Mouse (Mus musculus) 3T3-L1 (cell line): Measurements from ENCODE around the gene Rpl9-ps1.

Source experiments
- DNase-seq: peaks from one replicate; pipeline ENCODE4 v3.0.0-alpha.2; 2015; ENCODE audit warnings: low read depth, low spot score

Gene Rpl9-ps1

DNA sequence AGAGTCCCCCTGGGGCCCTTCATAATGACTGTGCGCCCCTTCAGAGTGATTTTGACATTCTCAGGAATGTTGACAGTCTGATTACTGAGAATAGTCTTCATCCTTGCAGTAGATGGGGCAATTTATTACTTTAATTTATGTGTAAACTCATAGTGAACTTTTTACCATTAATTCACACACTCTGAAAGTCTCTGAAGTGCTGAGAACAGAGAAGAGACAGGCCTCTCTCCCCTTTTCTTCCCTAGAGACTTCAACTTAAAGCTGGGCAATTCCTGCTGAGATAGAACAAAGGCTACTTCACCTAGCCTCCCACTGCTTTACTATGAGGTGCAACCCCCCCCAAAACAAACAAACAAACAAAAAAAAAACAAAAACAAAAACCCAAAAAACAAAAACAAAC is at the start of gene Rpl9-ps1:
Gene Rpl9-ps1, minus strand, starts transcription at position 101 of the 400 bp plus-strand sequence.
- DNase-seq, result no peak

DNA sequence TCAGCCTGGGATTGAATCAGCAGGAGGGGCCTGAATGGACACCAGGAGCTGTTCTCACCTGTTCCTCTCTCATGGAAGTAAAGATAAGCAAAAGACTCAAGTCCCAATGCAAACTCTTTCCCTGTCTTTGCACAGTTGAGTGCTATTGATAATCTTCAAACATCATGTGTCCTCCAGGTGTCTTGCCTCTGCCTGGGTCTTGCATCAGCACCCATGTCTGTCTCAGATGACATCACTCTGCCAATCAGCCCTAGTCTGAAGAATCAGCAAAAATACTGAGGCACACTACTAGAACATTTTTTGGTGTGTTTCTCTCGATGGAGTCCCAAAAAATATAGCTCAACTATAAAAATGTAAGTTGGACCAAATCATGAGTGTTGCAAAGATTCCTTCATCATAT is 46.6 kb upstream of the Rpl9-ps1 start:
- no peak for DNase-seq

DNA sequence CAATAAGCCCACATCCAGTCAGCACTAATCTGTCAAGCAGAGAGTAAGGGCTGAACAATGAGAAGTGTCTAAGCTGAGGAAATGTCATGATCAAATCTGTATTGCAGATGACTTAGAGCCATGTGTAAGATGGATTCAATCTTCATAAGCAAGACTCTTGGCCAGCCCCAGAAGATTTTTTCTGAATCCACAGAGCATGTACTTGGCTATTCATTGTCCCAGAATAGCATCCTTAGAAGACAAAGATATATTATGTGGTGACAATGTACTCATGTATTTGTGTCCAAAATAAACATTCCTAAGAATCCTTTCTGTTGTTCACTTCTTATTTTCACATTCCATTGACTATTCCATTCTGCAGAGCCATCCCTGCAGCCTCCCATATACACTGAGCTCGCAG is 44.5 kb upstream of the Rpl9-ps1 start:
- peak; percentile 87 for DNase-seq

DNA sequence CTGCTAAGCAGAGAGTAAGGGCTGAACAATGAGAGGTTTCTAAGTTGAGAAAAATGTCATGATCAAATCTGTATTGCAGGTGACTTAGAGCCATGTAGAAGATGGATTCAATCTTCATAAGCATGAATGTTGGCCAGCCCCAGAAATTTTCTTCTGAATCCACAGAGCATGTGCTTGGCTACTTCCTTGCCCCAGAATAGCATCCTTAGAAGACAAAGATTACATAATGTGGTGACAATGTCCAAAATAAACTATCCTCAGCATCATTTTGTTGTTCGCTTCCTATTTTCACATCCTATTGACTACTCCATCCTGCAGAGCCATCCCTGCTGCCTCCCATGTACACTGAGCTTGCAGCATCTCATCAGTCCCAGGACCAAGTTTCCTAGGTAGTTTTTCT is 30.2 kb upstream of the Rpl9-ps1 start:
- DNase-seq, result no peak

DNA sequence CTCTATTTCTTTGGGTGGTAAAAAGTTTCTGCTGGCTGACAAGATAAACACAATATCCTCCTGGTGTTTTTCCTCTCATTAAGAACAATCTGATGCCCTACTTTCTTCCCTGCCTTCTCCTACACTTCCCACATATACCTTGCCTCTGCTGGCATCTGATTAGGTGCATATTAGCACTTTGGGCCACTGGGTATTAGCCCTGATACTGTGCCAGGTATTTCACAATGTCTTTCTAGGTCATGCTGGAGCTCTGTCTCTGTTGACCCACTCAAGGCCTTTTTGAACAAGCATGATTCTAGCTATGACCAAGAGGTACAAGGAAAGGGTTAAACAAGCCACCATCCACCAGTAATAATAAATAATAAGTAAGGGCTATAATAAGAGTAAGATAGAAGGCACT is 26.3 kb upstream of the Rpl9-ps1 start:
- DNase-seq, result no peak

DNA sequence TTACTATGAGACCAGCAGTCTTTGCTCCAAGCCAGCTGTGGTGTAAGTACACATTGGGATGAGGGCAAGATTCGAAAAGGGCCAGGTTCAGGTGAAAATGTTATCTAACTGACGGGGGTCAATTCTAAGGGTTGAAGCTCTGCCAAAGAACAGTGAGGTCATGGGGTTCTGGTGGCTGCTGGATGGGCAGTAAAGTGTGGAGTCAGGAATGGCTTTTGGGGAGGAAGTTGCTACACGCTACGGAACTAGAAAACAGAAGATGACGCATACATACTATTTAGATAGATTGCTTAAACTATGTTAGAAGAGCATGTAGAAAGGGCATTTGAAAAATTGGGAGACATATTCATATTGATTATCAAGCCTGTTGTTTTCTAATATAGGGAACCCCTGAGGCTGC is 18.1 kb upstream of the Rpl9-ps1 start:
- DNase-seq, result no peak

DNA sequence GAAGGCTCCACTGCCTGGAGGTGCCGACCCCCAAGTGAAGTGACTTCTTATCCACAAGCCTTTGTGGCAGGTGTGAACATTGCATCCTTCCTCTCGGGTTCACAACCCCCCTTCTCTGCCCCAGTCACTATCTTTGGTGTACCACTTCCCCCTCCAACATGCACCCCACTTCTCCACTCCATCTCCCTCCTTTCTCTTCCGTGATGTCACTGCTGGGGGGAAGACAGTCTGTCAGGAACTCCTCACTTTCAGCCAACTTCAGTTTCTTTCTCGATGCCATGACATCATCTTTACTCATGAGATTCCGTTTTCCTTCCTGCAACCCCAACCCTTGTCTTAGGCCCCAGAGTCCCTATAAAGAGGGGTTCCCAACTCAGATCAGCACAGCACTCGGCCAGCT is 16.8 kb upstream of the Rpl9-ps1 start, which contains the start of gene Ccl4:
Gene Ccl4, plus strand, starts transcription at position 381 of the 400 bp plus-strand sequence.
- no peak for DNase-seq

DNA sequence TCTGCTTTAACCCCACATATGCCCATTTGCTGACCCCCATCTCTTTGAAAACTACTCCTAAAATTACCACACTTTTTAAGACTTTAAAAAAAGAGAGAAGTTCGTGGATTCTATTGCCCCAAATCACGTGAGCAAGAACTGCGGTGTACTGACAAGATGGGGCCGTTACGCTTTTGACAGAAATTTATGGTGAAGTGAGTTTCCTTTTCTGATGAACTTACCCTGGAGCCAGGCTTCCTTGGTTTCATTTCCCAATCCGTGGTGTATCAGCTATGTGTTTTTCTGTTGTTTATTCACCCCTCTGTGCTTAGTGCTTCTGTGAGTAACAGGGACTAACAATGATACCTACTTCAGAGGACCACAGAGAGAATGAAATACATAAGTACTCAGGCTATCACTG is 13.4 kb upstream of the Rpl9-ps1 start:
- DNase-seq, result no peak

DNA sequence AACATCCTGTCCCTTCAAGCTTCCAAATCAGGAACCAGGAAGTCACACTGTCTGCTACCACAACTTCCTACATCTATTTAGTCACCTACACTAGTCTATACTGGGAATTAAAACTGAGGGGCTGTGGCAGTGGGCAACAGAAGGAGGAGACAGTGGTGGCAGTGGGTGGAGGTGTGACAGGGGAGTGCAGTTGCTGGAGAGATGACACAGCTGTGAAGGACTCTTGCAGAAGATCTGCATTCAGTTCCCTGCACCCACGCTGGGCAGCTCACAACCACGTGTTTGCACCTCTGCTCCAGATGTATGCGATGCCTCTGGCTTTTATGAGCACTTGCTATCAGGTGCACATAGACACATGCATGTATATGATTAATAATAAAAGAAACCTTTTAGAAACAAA is 12.1 kb upstream of the Rpl9-ps1 start:
- DNase-seq, result no peak

DNA sequence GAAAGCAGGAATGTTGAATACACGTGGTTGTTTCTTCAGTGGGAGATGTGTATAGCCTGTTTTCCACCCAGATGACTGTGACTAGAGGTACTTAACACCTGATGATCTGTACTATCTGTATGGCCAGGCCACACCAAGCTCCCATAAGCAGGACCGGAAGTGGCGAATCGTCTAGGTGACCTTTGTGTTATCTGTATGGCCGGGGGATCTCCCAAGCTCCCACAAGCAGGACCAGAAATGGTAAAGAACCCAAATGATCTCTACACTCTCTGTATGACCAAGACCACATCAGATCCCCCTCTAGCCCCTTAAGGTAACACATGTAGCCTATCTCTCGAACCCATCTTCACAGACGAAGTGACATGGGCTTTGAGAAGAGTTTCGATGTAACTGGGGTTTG is 9.2 kb upstream of the Rpl9-ps1 start:
- DNase-seq, result no peak

DNA sequence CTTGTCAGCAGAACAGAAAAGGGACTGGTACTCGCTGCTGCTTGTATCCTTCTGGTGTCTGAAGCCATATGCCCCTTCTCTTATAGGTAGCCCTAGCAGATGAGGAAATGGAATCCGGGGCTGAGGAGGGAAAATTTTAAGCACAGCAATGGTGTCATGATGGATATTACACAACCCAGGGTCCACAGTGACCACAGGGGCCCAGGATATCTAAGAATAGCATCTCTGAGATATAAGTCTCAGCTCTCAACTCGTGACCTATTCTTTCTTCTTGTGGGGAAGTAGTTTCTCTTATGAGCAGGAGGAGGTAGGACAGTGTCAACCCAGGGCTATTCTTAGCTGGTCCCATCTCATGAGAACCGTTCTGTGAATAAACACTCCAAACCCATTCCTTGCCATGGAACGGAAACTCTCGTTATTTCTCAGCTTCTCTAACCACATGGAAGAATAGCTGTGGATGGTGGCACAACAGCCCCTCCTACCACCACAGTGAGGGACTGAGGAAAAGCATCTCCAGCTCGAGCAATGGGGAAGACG is 4.0 kb upstream of the Rpl9-ps1 start, which contains the start of gene Ccl3:
Gene Ccl3, minus strand, starts transcription at position 51 of the 537 bp plus-strand sequence.
- DNase-seq, result no peak

DNA sequence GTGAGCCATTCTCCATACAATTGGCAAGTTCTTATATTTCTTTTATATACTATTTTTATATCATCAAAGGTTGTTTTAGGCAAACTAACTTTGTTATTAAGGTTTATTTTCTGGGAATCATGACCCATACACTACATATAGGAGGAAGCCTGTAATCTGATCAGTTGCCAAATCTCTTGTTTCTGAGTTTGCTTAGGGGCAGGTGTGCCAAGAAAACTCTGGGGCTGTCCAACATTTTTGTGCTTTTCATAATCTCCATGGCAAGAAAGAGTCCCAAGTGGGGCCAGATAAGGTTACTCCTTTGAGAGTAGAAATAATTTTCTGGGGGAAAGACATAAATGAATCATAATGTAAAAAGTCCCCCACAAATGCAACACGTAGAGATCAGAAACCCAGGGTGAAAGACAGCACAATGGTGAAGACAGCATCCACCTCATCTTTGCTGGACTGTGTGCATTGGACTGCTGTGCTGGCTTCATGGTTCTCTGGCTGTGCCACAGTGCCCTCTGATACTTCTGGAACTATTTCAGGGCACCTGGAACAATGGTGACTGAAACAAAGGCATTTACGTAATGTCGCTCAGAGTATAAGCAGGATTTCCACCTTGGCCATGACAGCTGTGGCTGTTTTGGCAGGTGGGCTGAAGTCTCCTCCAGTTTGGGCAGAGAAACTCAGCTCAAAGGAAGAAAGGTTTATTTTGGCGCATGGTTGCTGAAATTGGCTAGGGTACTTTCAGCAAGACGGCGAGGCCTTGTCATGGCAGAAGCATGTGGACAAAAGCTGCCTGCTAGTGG is 1.1 kb upstream of the Rpl9-ps1 start:
- DNase-seq, result no peak

DNA sequence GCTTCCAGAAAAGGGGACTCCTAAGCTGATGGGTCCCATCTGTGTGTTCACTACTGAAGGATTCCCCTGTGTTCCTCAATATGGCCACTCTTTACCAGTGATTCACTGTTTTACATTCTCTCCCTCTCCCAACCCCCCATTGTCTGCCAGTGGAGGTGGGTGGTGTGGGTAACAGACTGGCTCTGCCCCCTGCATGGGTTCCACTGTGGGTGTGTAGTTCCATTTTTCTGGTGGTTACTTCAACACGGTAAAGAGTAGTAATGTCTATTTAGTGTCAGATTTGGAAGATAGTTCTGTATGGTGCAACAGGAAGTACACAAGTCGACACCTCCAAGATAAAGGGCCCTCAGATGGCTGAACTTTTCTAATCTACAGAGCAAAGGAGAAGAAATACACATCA is 4.2 kb downstream of the Rpl9-ps1 start:
- no peak for DNase-seq

DNA sequence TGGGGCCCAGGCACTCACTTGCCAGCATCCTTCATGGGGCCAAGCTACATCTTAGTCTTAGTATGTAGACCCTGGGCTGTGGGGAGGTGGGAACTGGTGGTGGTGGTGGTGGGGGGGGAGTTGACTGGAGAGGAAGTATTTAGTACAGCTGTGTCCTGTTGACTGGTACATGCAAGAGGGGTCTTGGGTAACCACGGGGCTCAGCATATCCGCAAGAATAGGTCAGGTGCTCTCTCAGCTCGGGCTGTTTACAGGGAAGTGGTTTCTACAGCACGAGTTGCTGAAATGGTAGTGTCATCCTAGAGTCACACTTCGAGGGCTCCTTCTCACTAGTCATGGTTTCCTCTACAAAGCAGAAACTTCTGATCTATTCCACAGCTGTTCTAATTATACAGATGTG is 5.3 kb downstream of the Rpl9-ps1 start:
- no peak for DNase-seq

DNA sequence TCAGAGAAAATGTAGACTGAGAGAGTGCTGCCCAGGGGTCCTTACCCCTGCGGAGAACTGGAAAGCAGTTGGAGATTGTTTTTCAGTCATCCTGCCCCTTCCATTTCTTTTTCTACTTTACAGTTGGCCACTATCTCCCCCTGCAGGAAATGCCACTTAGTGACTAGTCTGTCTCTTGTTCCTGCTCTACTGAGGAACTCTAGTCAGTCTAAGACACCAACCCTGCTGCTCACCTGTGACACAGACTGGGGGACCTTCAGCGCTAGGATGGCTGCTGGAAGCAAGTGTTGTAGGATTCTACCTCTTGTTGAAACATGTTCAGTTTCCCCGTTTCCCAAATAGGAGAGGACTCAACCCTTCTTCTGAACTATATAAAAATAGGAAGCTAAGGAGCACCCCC is 5.9 kb downstream of the Rpl9-ps1 start:
- DNase-seq, result peak; percentile 46

DNA sequence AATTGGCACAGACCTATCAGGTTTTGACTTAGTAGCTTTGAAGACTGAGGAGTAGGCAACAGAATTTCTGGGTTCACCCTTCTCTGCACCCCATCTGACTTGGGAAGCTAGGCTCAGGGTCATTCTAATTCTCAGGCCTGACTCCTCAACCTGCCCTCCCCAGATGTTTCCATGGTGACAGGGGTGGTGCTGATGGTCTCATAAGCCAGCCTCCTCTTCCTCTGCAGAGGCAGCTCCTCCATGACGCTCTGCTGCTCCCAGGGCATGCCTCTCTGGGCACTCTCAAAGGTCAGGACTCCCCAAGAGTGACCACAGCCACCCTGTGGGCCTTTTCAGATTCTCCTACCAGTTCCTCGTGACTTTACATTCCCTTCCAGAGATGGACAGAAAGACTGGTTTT is 6.5 kb downstream of the Rpl9-ps1 start:
- DNase-seq, result no peak

DNA sequence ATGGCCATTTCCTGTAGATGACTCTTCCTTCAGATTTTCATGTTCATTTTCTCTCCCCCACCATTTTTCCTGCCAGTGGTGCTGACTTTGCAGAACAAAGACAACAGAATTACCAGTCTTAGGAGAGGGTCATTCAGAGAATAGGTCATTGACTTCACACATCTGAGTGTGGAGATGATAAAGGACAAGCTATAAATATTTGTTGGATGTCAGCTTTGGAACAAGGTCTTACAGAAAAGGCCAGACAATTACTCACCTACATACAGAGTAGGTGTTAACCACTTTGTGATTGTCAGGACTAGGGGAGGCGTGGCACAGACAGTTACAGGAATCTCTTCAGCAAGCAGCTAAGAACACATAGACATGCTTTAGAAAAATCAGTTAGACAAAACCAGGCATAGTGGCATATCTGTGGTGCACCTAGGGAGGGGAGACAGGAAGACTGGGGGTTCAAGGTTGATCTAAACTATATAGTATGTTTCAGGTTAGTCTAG is 8.6 kb downstream of the Rpl9-ps1 start:
- DNase-seq, result no peak

DNA sequence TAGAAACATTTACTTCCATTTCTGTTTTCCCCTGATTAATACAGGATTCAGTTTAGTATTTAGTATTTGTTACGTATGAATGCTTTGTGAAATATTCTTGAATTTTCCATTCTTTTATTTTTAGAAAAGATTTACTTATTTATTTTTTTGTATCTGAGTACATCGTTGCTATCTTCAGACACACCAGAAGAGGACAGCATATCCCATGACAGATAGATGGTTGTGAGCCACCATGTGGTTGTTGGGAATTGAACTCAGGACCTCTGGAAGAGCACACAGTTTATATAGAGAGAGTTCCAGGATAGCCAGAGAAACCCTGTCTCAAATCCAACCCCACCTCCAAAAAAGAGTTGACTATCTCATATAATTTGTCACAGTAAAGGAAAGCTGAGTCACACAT is 10.5 kb downstream of the Rpl9-ps1 start:
- DNase-seq, result peak; percentile 57

DNA sequence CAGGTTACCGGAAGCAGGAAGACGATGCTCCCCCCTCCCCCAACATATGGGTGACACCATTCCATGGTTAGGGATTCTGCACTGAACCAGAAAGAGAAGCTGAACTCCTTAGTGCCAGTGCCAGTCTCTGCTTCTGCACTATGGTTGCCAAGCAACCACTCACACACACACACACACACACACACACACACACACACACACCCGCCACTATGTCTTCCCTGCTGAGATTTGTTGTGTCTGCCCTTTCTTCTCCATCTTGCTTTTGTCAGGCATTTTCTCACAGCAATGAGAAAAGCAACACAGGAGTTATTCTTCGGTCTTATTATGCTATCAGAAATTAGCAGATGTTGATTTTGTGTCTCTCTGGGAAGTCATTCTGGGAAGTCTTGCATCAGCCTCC is 11.0 kb downstream of the Rpl9-ps1 start:
- no peak for DNase-seq

DNA sequence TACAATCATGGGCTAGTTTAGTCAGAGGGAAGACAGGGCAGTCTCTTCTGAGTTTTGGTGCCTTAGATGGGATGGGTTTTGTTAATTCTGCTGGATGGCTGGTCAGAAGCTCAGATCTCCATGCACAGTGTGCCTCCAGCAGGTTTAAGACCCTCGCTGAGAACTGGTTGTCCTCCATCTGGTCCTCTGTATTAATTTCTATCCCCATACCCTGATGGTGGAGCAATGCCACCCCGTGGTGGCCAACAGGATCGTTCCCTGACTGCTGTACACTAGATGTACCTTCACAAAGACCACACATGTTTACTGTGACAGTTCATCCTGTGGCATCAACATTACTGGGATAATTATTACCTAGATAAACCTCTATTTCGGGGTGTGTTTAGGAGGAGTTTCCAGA is 12.7 kb downstream of the Rpl9-ps1 start:
- DNase-seq, result peak; percentile 69

DNA sequence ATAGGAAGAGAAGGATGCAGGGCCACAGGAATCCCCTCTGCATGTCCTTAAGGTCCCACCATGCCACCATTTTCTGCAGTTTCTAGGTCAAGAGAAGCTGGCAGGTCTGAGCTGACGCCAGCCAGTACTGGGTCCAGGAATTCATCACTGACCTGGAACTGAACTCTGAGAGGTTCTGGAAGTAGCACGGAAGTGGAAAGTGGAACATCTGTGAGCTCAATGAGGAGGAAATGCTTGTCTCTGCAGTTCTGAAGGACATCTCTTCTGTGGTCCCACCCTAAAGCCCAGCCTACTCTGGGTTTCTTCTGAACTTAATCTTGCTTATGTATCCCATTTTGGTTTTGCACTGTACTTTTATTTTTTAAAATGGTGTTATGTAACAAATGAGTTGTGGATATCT is 14.4 kb downstream of the Rpl9-ps1 start:
- no peak for DNase-seq

DNA sequence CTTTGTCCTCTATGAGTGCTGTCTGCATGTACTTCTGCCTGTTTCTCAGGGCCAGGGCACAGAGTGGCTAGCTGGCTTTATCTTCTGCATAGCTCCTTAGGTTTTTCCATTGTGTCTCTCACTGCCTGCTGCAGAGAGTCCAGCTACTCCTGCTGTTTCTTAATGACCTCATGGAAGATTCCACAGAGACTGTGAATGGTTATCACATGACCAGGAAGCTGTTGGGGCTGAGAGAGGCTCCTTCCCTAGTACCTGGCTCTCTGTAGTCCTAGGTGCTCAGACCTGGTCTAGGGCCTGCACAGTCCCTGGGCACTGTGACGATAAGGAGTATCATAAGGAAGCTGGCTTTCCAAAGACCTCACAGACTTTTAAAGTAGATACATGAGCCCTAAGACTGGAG is 14.8 kb downstream of the Rpl9-ps1 start:
- peak; percentile 74 for DNase-seq

DNA sequence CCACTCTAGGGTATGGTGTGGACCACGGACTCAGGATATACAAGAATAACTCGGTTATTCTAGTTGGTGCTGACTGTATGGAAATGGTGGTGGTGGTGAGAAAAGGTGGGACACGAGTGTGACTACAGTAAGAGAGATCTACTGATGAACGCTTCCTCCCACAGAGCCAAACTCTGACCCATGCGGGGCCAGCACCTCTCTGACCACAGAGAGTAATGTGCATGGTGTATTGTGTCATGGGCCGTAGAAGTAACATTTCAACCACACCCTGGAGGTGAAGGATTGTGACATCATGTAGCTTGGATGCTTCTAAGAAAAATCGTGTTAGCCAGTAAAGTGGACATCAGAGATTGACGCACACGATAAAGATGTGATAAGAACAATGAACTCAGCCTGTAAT is 16.6 kb downstream of the Rpl9-ps1 start:
- no peak for DNase-seq
